Mouse (Mus musculus) CH12.LX (cell line): ENCODE measurements at regions not wholly inside any gene's neighbourhood (a gene's known extent, or its start where the extent isn't known, plus 50 kb on each side); places are given as distances from the start of the nearest gene placed in this dataset.

Experiments
- CTCF ChIP-seq, 2 experiments: IDR thresholded peaks in 1 of 2; conservative IDR thresholded peaks in 1 of 2; 2 replicates each; pipeline ENCODE4 v1.5.1; 2011 to 2012; ENCODE audit warnings: low read depth in 2 of 2, low read length in 2 of 2, improper control_type of control experiment in 1 of 2, inconsistent platforms in 1 of 2, mild to moderate bottlenecking in 1 of 2, moderate library complexity in 1 of 2
- MAX ChIP-seq: IDR thresholded peaks from 2 replicates; pipeline ENCODE4 v1.6.1; 2011; ENCODE audit warnings: low read length, improper control_type of control experiment
- POLR2A ChIP-seq: IDR thresholded peaks from 2 replicates; pipeline ENCODE4 v1.6.1; 2011; ENCODE audit warnings: low read depth, mild to moderate bottlenecking, improper control_type of control experiment, low read length

DNA sequence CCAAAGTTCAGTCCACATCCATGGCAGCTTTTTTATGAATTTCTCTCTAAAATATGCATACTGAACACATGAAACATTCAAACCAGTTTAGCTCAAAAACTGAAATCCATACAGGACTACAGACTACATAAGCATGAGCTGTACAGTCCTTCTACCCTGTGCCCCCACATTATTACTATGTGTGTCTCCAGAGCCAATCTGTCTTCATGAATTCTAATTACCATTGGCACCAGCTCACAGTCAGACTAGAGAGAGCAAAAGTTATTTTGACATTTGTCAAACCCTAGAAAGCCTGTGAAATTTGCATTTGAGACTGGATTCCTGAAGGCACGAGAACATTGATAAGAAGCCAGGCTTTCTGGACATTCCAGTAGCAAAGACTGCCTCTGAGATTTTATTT is 117.9 kb upstream of the Zfand5 start:
- TF ChIP-seq CTCF (conservative IDR thresholded peaks at IDR 0.05 in 1 of 2, IDR thresholded peaks at IDR 0.05 in 1 of 2; ENCODE audit: low read depth in 2 of 2, low read length in 2 of 2) = no peak
- TF ChIP-seq MAX = no peak
- no peak for TF ChIP-seq POLR2A
